Mouse (Mus musculus): ENCODE measurements at regions not wholly inside any gene's neighbourhood (a gene's known extent, or its start where the extent isn't known, plus 50 kb on each side); places are given as distances from the start of the nearest gene placed in this dataset.

GRCm38 (mm10) chr14:74384481-74384880 lies 256.2 kb upstream of the Htr2a start:
- no peak for DNase-seq (ENCODE audit: low read depth)

- DNase-seq (ENCODE audit: low read depth), result no peak
Observed at GRCm38 (mm10) chr14:74392419-74392818, 248.2 kb upstream of the Htr2a start.

DNA sequence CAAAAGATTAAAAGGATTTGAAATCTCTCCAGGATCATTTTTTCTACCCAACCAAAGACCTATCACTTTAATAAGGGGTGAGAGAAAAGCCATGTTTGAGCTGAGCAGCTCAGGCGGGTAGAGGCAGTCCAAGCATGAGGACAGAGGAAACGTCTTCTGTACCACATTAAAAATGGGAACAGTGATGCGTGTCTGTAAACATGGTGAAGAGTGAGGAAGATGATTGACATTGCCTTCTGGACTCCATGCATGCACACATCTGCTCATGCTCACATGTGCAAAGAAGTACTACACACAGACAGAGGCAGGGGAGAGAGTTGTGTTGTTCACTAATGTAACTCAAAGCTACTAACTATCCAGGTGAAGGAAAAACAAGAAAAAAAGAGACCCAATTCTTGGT lies 243.4 kb upstream of the Htr2a start:
- no peak for DNase-seq (ENCODE audit: low read depth)

- DNase-seq (ENCODE audit: low read depth), result no peak
Observed at GRCm38 (mm10) chr14:74409441-74409840, 231.2 kb upstream of the Htr2a start.

- no peak for DNase-seq (ENCODE audit: low read depth)
Observed at GRCm38 (mm10) chr14:74428226-74428625, 212.4 kb upstream of the Htr2a start.

- no peak for DNase-seq (ENCODE audit: low read depth)
Observed at GRCm38 (mm10) chr14:74464027-74464682, 176.5 kb upstream of the Htr2a start.

DNA sequence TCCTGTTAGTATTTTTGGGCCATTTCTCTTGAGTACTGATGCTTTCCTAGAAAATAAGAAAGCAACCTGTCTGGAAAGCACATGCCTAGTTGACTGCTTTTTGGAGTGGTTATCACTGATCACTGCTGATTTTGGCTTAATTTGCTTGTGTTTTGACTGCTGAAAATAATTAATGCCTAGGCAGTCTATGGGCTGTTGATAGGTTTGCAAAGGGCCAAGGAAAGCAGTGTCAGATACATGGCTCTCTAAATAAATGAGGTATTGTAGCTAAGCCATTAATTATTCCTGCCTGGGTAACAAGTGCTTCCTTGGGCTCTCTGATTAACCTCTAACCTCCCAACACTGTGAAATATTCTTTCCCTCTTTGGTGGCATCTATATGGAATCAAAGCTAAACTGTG lies 145.1 kb upstream of the Htr2a start:
- no peak for DNase-seq (ENCODE audit: low read depth)

- no peak for DNase-seq (ENCODE audit: low read depth)
Observed at GRCm38 (mm10) chr14:74511521-74511920, 129.1 kb upstream of the Htr2a start.

- DNase-seq (ENCODE audit: low read depth), result no peak
Observed at GRCm38 (mm10) chr14:74516451-74516850, 124.2 kb upstream of the Htr2a start.

DNA sequence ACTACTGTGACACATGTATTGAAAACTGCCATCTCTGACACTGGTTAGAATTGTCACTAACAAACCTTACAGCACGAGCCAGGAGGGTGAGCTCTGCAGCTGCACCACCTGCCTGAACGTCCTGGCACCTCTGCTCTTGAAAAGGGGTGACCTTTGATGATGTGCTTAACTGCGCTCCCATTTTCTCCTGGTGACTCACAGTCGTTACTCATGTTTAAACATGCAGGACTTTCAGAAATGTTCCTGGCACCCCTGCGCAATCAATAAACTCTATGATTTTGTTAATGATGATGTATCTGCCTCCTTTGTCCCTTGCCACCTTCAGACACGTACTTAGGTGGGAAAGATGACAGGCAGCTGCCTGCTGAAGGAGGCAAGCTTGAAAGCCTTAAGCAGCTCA lies 121.1 kb upstream of the Htr2a start:
- DNase-seq (ENCODE audit: low read depth), result no peak

DNA sequence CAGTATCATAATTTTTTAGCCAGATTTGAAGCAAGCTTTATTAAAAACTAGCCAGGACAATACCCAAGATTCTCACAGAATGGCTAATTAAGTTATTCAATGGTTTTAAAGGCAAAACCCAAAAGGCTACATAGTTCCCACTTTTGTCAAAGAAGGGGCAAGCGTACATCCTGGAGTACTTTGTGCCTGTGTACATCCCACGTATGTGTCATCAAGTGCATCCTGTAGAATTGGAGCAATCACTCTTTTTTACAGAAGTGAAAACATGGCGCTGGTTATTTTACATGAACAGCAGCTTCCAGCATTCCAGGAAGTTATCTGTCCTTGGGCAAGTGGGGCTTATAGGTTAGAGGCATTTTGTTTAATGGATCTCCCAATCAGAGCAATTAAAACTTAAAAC lies 119.0 kb upstream of the Htr2a start:
- DNase-seq (ENCODE audit: low read depth), result no peak

GRCm38 (mm10) chr14:74527246-74527645 lies 113.4 kb upstream of the Htr2a start:
- DNase-seq (ENCODE audit: low read depth), result no peak

GRCm38 (mm10) chr14:74529368-74529951 lies 111.2 kb upstream of the Htr2a start:
- no peak for DNase-seq (ENCODE audit: low read depth)

DNA sequence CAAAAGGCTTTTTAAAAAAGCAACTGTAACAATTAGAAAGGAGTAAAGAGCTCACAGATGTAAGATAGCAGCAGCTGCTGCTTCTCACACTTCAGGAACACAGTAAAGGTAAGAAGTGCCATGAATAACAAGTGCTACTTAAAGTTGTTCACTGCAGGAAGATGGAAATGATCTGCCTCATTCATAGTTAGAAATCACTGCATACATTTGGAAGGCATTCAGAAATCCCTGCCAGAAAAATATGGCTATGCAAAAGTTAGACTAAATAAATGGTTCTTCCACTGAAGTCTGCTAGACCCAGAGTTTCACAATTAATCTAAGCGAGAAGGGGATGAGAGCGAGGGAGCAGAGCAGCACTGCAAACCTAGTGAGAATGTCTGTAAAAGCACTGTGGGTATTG lies 102.5 kb upstream of the Htr2a start:
- DNase-seq (ENCODE audit: low read depth), result no peak

- DNase-seq (ENCODE audit: low read depth), result no peak
Observed at GRCm38 (mm10) chr14:74544028-74544427, 96.6 kb upstream of the Htr2a start.

- no peak for DNase-seq (ENCODE audit: low read depth)
Observed at GRCm38 (mm10) chr14:74551091-74551490, 89.5 kb upstream of the Htr2a start.

DNA sequence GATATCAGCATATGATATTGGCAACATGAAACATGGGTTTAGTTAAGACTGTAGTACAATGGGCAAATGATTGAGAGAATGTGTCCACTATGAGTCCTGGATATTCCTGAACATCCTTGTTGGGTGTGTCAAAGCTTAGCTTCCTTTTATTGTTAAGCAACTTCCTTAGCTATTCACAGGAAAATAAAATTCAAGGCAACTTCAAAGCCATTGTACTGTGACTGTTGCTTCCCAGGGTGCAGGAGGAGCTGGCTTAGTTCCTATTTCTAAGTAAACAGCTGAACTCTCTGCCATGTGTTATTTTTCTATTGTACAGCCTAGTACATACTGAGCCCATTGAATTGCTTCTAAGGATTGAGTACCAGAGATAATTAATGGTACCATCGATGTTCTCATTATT lies 87.0 kb upstream of the Htr2a start:
- no peak for DNase-seq (ENCODE audit: low read depth)

- DNase-seq (ENCODE audit: low read depth), result no peak
Observed at GRCm38 (mm10) chr14:74558359-74558758, 82.3 kb upstream of the Htr2a start.
